Mouse (Mus musculus) embryonic facial prominence, embryonic 11.5 days (tissue): ENCODE data around the gene Mroh7. TPM values are rescaled to one million over a fixed set of nuclear protein-coding genes. Genes with fewer than 3 reads are reported as not detected.

ENCODE experiments used
- ATAC-seq: fragments of 200-750 bp; cut with Nextera tagmentation; replicated peaks from 2 replicates; pipeline ENCODE4 v1.8.0; 2017; ENCODE audit warnings: low read depth; ENCODE audit not compliant: insufficient number of reproducible peaks, low FRiP score, low TSS enrichment
- DNase-seq: peaks from one replicate; pipeline ENCODE4 v3.0.0-alpha.2; 2015; ENCODE audit warnings: low spot score
- H3K27ac ChIP-seq: fragments of 300-500 bp; sonication (generic); replicated peaks from 2 replicates; pipeline ENCODE4 v1.5.1; 2014; ENCODE audit warnings: mild to moderate bottlenecking, low read depth, low read length, control low read depth
- H3K27me3 ChIP-seq: fragments of 300-500 bp; sonication (generic); 2 replicates; pipeline ENCODE4 v1.6.1; 2014; ENCODE audit warnings: mild to moderate bottlenecking, low read length, moderate library complexity, mixed read lengths; ENCODE audit not compliant: control insufficient read depth, insufficient read depth
- H3K36me3 ChIP-seq: fragments of 300-500 bp; sonication (generic); replicated peaks from 2 replicates; pipeline ENCODE4 v1.6.1; 2014; ENCODE audit warnings: low read depth, mild to moderate bottlenecking, low read length, moderate library complexity, mixed read lengths; ENCODE audit not compliant: control insufficient read depth, insufficient read depth
- H3K4me1 ChIP-seq: fragments of 300-500 bp; sonication (generic); 2 replicates; pipeline ENCODE4 v1.6.1; 2014; ENCODE audit warnings: low read length, mixed read lengths; ENCODE audit not compliant: control insufficient read depth, insufficient read depth
- H3K4me2 ChIP-seq: fragments of 300-500 bp; sonication (generic); 2 replicates; pipeline ENCODE4 v1.6.1; 2014; ENCODE audit warnings: low read depth, mild to moderate bottlenecking, control low read depth, low read length, moderate library complexity
- H3K4me3 ChIP-seq: fragments of 300-500 bp; sonication (generic); 2 replicates; pipeline ENCODE4 v1.5.1; 2014; ENCODE audit warnings: low read depth, low read length, control low read depth
- H3K9ac ChIP-seq: fragments of 300-500 bp; sonication (generic); replicated peaks from 2 replicates; pipeline ENCODE4 v1.6.1; 2014; ENCODE audit warnings: mild to moderate bottlenecking, control low read depth, low read length
- H3K9me3 ChIP-seq: fragments of 300-500 bp; sonication (generic); replicated peaks from 2 replicates; pipeline ENCODE4 v1.6.1; 2016; ENCODE audit warnings: mild to moderate bottlenecking, low read length, inconsistent platforms, mixed read lengths; ENCODE audit not compliant: control insufficient read depth
- WGBS: fragments of 180-500 bp; shearing (Covaris S2); extraction: QIAGEN DNeasy Blood & Tissue Kit; methylation state at CpG from one replicate; pipeline ENCODE4 v1.1.7; 2014; 5-methylcytosine and 5-hydroxymethylcytosine counted together
- polyA plus RNA-seq: library from polyadenylated mRNA; unstranded; fragments of >200 nt; fragmentation: Nextera tagmentation; extraction: Ambion mirVana; gene quantifications from 2 replicates; pipeline ENCODE4 v1.2.1, GENCODE M21; 2014

Mroh7 gene
- polyA plus RNA-seq, 1 experiment from 2014 or later = not detected

GRCm38 (mm10) chr4:106645797-106646196 is 84.9 kb downstream of the Mroh7 start:
- Histone ChIP-seq H3K9me3 (no peaks in the 10 kb centered on the region), H3K27ac (no peak overlapping the region), H3K4me3 (no peak overlapping the region), H3K36me3 (no peaks in the 10 kb centered on the region), H3K27me3 (no peaks in the 10 kb centered on the region), H3K4me1 (no peaks in the 10 kb centered on the region), H3K9ac (no peak overlapping the region), H3K4me2 (no peak overlapping the region)
- ATAC-seq = no peak
- DNase-seq = no peak
- WGBS = 82% methylated on average over 5 of the region's 5 CpGs

DNA sequence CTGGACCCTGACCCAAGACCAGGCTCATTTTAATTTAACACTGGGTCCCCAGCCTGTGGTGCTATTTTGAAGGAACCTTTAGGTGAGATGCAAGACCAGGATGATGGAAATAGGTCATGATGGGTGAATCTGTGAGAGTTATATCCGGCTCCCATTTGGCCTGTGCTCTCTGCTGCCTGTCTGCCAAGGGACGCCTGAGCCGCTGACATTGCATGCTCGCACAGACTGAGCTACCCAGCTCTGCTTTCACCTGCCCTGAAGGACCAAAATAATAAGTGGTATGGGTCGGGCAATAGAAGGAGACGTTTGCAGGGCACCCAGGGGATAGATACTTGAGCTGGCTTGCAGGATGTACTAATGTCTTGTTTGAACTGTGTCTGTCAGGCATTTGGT is 86.5 kb downstream of the Mroh7 start:
- no peak for ATAC-seq
- Histone ChIP-seq H3K9ac (no peak overlapping the region), H3K4me2 (no peak overlapping the region), H3K4me1 (no peaks in the 10 kb centered on the region), H3K27ac (no peak overlapping the region), H3K9me3 (no peaks in the 10 kb centered on the region), H3K27me3 (no peaks in the 10 kb centered on the region), H3K4me3 (no peak overlapping the region), H3K36me3 (no peaks in the 10 kb centered on the region)
- 60% methylated on average over 6 of the region's 6 CpGs for WGBS
- no peak for DNase-seq

- H3K4me2 ChIP-seq = no peak overlapping the region
- no peak overlapping the region for H3K4me3 ChIP-seq
- no peaks in the 10 kb centered on the region for H3K4me1 ChIP-seq
- H3K36me3 ChIP-seq = no peaks in the 10 kb centered on the region
- 45% methylated on average over 8 of the region's 8 CpGs for WGBS
- H3K27ac ChIP-seq = no peak overlapping the region
- H3K9ac ChIP-seq = no peak overlapping the region
- ATAC-seq (no peak), DNase-seq (no peak)
- no peaks in the 10 kb centered on the region for H3K27me3 ChIP-seq
- no peaks in the 10 kb centered on the region for H3K9me3 ChIP-seq
Measured at GRCm38 (mm10) chr4:106643483-106644217, 87.1 kb downstream of the Mroh7 start.

GRCm38 (mm10) chr4:106634086-106634479 is 96.6 kb downstream of the Mroh7 start:
- H3K4me2 ChIP-seq = no peak overlapping the region
- no peak for DNase-seq

GRCm38 (mm10) chr4:106633281-106634085 is 97.2 kb downstream of the Mroh7 start:
- Histone ChIP-seq H3K27ac (no peak overlapping the region), H3K27me3 (no peaks in the 10 kb centered on the region), H3K4me2 (no peak overlapping the region), H3K9ac (no peak overlapping the region), H3K36me3 (no peaks in the 10 kb centered on the region), H3K4me1 (no peaks in the 10 kb centered on the region), H3K9me3 (no peaks in the 10 kb centered on the region), H3K4me3 (no peak overlapping the region)
- ATAC-seq = no peak
- WGBS = 32% methylated on average over 8 of the region's 8 CpGs
- DNase-seq = no peak

More at GRCm38 (mm10) chr4:106634086-106634479, 96.6 kb downstream of the Mroh7 start:
- H3K9ac ChIP-seq = no peak overlapping the region
- no peaks in the 10 kb centered on the region for H3K36me3 ChIP-seq
- H3K27ac ChIP-seq = no peak overlapping the region
- 50% methylated on average over 9 of the region's 9 CpGs for WGBS
- no peaks in the 10 kb centered on the region for H3K27me3 ChIP-seq
- H3K4me3 ChIP-seq = no peak overlapping the region
- no peaks in the 10 kb centered on the region for H3K9me3 ChIP-seq
- no peaks in the 10 kb centered on the region for H3K4me1 ChIP-seq
- no peak for ATAC-seq

DNA sequence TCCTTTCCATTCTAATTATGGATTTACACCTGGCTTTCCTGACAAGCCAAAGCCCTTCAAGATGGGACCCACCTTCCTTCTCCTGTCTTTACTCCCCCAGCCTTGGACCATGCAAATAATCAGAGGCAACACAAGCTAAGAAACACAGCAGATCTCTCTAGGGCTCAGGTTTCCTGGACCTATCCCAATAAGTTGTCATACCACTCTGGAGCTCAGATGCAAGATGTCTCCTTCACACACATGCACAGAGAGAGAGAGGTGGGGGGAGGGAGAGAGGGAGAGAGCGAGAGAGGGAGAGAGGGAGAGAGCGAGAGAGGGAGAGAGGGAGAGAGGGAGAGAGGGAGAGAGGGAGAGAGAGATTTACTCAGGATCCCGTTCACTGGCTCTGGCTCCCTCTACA is 98.4 kb downstream of the Mroh7 start:
- Histone ChIP-seq H3K9me3 (no peaks in the 10 kb centered on the region), H3K4me2 (no peak overlapping the region), H3K36me3 (no peaks in the 10 kb centered on the region), H3K4me3 (no peak overlapping the region), H3K27me3 (no peaks in the 10 kb centered on the region; the same call in 1 of the 2 replicates), H3K4me1 (no peaks in the 10 kb centered on the region), H3K27ac (no peak overlapping the region), H3K9ac (no peak overlapping the region)
- DNase-seq (no peak), ATAC-seq (no peak)
- 75% methylated on average over 1 of the region's 3 CpGs for WGBS

Other genes with a start within 250 kb of the Mroh7 start
- gene Bsnd, start 238.6 kb downstream of the Mroh7 start, polyA plus RNA-seq = not detected in 2 replicates
- gene Dhcr24, start 169.9 kb downstream of the Mroh7 start, polyA plus RNA-seq = 21.8 and 22.2 TPM in 2 replicates
- gene Lexm, start 113.7 kb downstream of the Mroh7 start, polyA plus RNA-seq = 0.48 TPM in 1 of 2 replicates, not detected in the other
- gene Ttc22, start 108.5 kb downstream of the Mroh7 start, polyA plus RNA-seq = 0.10 and 0.33 TPM in 2 replicates
- 14.9 and 16.0 TPM in 2 replicates for gene Pars2, start 79.9 kb downstream of the Mroh7 start, polyA plus RNA-seq
- gene Ttc4, start 52.0 kb downstream of the Mroh7 start, polyA plus RNA-seq = 97.2 and 99.0 TPM in 2 replicates
- gene Fam151a, start 3.0 kb upstream of the Mroh7 start, polyA plus RNA-seq = 0.15 TPM in 2 replicates
- 1.1 and 1.2 TPM in 2 replicates for gene Acot11, start 74.1 kb upstream of the Mroh7 start, polyA plus RNA-seq
- gene Ssbp3, start 179.8 kb upstream of the Mroh7 start, polyA plus RNA-seq = 129 and 138 TPM in 2 replicates